ENCODE assay signal across 9 mouse cellular contexts in the genomic region with DNA sequence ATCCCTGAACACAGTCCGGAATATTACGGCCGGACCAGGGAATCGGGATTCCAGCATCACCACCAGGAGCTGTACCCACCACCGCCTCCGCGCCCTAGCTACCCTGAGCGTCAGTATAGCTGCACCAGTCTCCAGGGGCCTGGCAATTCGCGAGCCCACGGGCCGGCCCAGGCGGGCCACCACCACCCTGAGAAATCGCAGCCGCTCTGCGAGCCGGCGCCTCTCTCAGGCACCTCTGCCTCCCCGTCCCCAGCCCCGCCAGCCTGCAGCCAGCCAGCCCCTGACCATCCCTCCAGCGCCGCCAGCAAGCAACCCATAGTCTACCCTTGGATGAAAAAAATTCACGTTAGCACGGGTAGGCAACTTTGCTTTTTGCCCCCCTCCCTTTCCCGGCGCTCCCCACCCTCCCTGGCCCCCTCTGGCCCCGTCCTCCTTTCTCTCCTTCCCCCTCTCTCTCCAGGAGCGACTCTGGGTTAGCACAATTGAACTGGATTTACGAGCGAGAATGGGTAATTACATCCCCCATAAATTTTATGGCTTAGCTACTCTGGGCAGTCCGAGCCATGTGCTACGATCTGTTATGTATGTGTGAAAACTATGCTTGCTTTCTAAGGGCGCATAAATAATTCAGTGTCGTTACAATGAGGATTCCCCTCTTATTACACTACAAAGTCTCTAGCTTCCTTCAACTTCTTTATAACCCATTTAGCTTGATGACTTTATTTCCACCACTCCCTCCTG. TPM values are rescaled to one million over a fixed set of nuclear protein-coding genes. Genes with fewer than 3 reads are reported as not detected.
DNase-seq lines count a peak whose midpoint lies in the region; ATAC-seq and TF ChIP-seq lines count a peak whose summit lies in the region.
"Had no signal": no experiment of that assay in that cellular context is flagged by ENCODE, and none has a peak within 500 bp of the region (broad histone marks: within the 10 kb centered on the region; RNA-seq: fewer than 3 reads in every experiment).

No protein-coding gene starts in this region.

- peak overlapping the region; percentile 20 for H3K4me3 ChIP-seq in midbrain, embryonic 10.5 days
- no peak overlapping the region for H3K4me3 ChIP-seq in midbrain, embryonic 16.5 days (ENCODE audit: low read depth, low read length)
- H3K4me3 ChIP-seq in limb, embryonic 12.5 days (replicated peaks), result peak overlapping the region; percentile 38
- peak overlapping the region; percentile 67 for H3K4me3 ChIP-seq in stomach, postnatal 0 days (ENCODE audit: low read depth, low read length)

- H3K27me3 ChIP-seq in midbrain, embryonic 10.5 days (ENCODE audit: low read depth, poor library complexity, severe bottlenecking), result peaks cover 100% of the 10 kb centered on the region
- peaks cover 91% of the 10 kb centered on the region for H3K27me3 ChIP-seq in midbrain, embryonic 16.5 days (ENCODE audit: control insufficient read depth, insufficient read depth, low read depth, low read length)
- peaks cover 97% of the 10 kb centered on the region for H3K27me3 ChIP-seq in limb, embryonic 12.5 days
- H3K27me3 ChIP-seq in stomach, postnatal 0 days (ENCODE audit: control insufficient read depth, insufficient read depth, low read length), result no peaks in the 10 kb centered on the region

- intact Hi-C loops in left cerebral cortex, postnatal 36 days (cut with DNase I), result no loop called here

- no peak overlapping the region for H3K9ac ChIP-seq in midbrain, embryonic 16.5 days (ENCODE audit: low read depth, low read length)
- peak overlapping the region; percentile 51 for H3K9ac ChIP-seq in limb, embryonic 12.5 days (replicated peaks)
- peak overlapping the region; percentile 81 for H3K9ac ChIP-seq in stomach, postnatal 0 days (ENCODE audit: low read length)

- TF ChIP-seq CTCF in stomach, postnatal 0 days (IDR thresholded peaks at IDR 0.05; ENCODE audit: low read depth), result 0 out of 2 replicates have a peak, but pooled peaks have one; percentile 3

- no peak overlapping the region for H3K4me2 ChIP-seq in midbrain, embryonic 16.5 days (ENCODE audit: low read length)
- peak overlapping the region; percentile 58 for H3K4me2 ChIP-seq in limb, embryonic 12.5 days
- H3K4me2 ChIP-seq in stomach, postnatal 0 days (replicated peaks; ENCODE audit: low read depth), result peak overlapping the region; percentile 68

- no peaks in the 10 kb centered on the region for H3K36me3 ChIP-seq in midbrain, embryonic 10.5 days
- H3K36me3 ChIP-seq in midbrain, embryonic 16.5 days (ENCODE audit: control insufficient read depth, insufficient read depth, low read length), result no peaks in the 10 kb centered on the region
- no peaks in the 10 kb centered on the region for H3K36me3 ChIP-seq in limb, embryonic 12.5 days
- no peaks in the 10 kb centered on the region for H3K36me3 ChIP-seq in stomach, postnatal 0 days (ENCODE audit: control insufficient read depth, insufficient read depth, low read length)

- no peaks in the 10 kb centered on the region for H3K9me3 ChIP-seq in midbrain, embryonic 10.5 days (replicated peaks)
- H3K9me3 ChIP-seq in midbrain, embryonic 16.5 days (replicated peaks; ENCODE audit: control insufficient read depth, low read length, poor library complexity, severe bottlenecking), result no peaks in the 10 kb centered on the region
- H3K9me3 ChIP-seq in limb, embryonic 12.5 days, result no peaks in the 10 kb centered on the region
- no peaks in the 10 kb centered on the region for H3K9me3 ChIP-seq in stomach, postnatal 0 days (ENCODE audit: control insufficient read depth, low read length)

- peaks cover 8% of the 10 kb centered on the region; the same call in 1 of the 2 replicates for H3K4me1 ChIP-seq in midbrain, embryonic 10.5 days
- H3K4me1 ChIP-seq in midbrain, embryonic 16.5 days (ENCODE audit: control insufficient read depth, insufficient read depth, low read length), result no peaks in the 10 kb centered on the region
- peaks cover 39% of the 10 kb centered on the region for H3K4me1 ChIP-seq in limb, embryonic 12.5 days (replicated peaks)
- no peaks in the 10 kb centered on the region for H3K4me1 ChIP-seq in stomach, postnatal 0 days (replicated peaks; ENCODE audit: control insufficient read depth, insufficient read depth)

- under 1% methylated on average over 34 of the region's 34 CpGs for WGBS in midbrain, embryonic 10.5 days
- WGBS in midbrain, embryonic 16.5 days, result 1% methylated on average over 33 of the region's 34 CpGs
- WGBS in limb, embryonic 12.5 days, result 1% methylated on average over 34 of the region's 34 CpGs
- WGBS in stomach, postnatal 0 days, result under 1% methylated on average over 34 of the region's 34 CpGs

- no peak overlapping the region for H3K27ac ChIP-seq in midbrain, embryonic 10.5 days (replicated peaks)
- no peak overlapping the region for H3K27ac ChIP-seq in midbrain, embryonic 16.5 days (ENCODE audit: low read length)
- H3K27ac ChIP-seq in limb, embryonic 12.5 days, result peak overlapping the region; percentile 45; the same call in 1 of the 2 replicates
- H3K27ac ChIP-seq in stomach, postnatal 0 days (replicated peaks), result peak overlapping the region; percentile 85

- ATAC-seq in midbrain, embryonic 16.5 days, result no peak
- ATAC-seq in limb, embryonic 12.5 days (ENCODE audit: insufficient number of reproducible peaks, insufficient read depth, low FRiP score, low TSS enrichment, low read depth), result peak; percentile 65; the same call in 1 of the 2 replicates
- ATAC-seq in stomach, postnatal 0 days (ENCODE audit: low FRiP score, low TSS enrichment), result peak; percentile 60

- TF ChIP-seq EP300 in stomach, postnatal 0 days (optimal IDR thresholded peaks at IDR 0.05), result no peak

- DNase-seq in adrenal gland, adult 2 months, result peak; percentile 53
- no peak for DNase-seq in adrenal gland, adult 8-10 months
- DNase-seq in midbrain, embryonic 10.5 days (ENCODE audit: low spot score), result peak; percentile 62
- no peak for DNase-seq in stomach, postnatal 0 days (ENCODE audit: low spot score)
- no peak for DNase-seq in left cerebral cortex, postnatal 36 days (ENCODE audit: low spot score in 2 of 2)
- DNase-seq in thymus, adult 18-20 months, result no peak

RNA-seq across cellular contexts. Expression of gene Hoxc4, which starts 16.2 kb away (rescaled TPM):
- 10 to 100 TPM in 1 of 2 experiments, 1 to 10 TPM in 1; 5.1 to 12.4 TPM for total RNA-seq in adrenal gland, adult 2 months (2021)
- polyA plus RNA-seq in adrenal gland, adult 2 months (2012; rRNA removed), result 8.8 and 9.6 TPM in 2 replicates
- total RNA-seq in adrenal gland, adult 8-10 months (2022), result 10 to 100 TPM in 2 of 4 experiments, 1 to 10 TPM in 2; 5.0 to 17.9 (median 10.8) TPM
- not detected in 2 replicates for polyA plus RNA-seq in midbrain, embryonic 10.5 days (2016; fragmentation: Nextera tagmentation; extraction: Ambion mirVana)
- not detected in 2 replicates for polyA plus RNA-seq in midbrain, embryonic 16.5 days (2015; fragmentation: Nextera tagmentation; extraction: Ambion mirVana)
- polyA plus RNA-seq in limb, embryonic 12.5 days (2016; fragmentation: Nextera tagmentation; extraction: Ambion mirVana), result 3.8 and 6.7 TPM in 2 replicates
- polyA plus RNA-seq in stomach, postnatal 0 days (2015; fragmentation: Nextera tagmentation; extraction: Ambion mirVana), result 9.6 and 10.4 TPM in 2 replicates
- total RNA-seq in left cerebral cortex, postnatal 36 days (2021), result not detected

RNA-seq across cellular contexts. Expression of gene Hoxc6, which starts 36.9 kb away (rescaled TPM):
- total RNA-seq in adrenal gland, adult 2 months (2021), result 10 to 100 TPM; 52.2 to 60.3 TPM
- polyA plus RNA-seq in adrenal gland, adult 2 months (2012; rRNA removed), result 41.6 and 58.1 TPM in 2 replicates
- total RNA-seq in adrenal gland, adult 8-10 months (2022), result 10 to 100 TPM; 52.9 to 79.0 (median 59.6) TPM
- polyA plus RNA-seq in midbrain, embryonic 10.5 days (2016; fragmentation: Nextera tagmentation; extraction: Ambion mirVana), result not detected in 2 replicates
- not detected in 2 replicates for polyA plus RNA-seq in midbrain, embryonic 16.5 days (2015; fragmentation: Nextera tagmentation; extraction: Ambion mirVana)
- 3.9 and 4.4 TPM in 2 replicates for polyA plus RNA-seq in limb, embryonic 12.5 days (2016; fragmentation: Nextera tagmentation; extraction: Ambion mirVana)
- 3.3 and 4.9 TPM in 2 replicates for polyA plus RNA-seq in stomach, postnatal 0 days (2015; fragmentation: Nextera tagmentation; extraction: Ambion mirVana)
- total RNA-seq in left cerebral cortex, postnatal 36 days (2021), result not detected
- polyA plus RNA-seq: spleen, adult 2 months had no signal

RNA-seq across cellular contexts. Expression of gene Hoxc8, which starts 44.6 kb away (rescaled TPM):
- 10 to 100 TPM; 30.6 to 40.1 TPM for total RNA-seq in adrenal gland, adult 2 months (2021)
- polyA plus RNA-seq in adrenal gland, adult 2 months (2012; rRNA removed), result 13.4 and 17.9 TPM in 2 replicates
- total RNA-seq in adrenal gland, adult 8-10 months (2022), result 10 to 100 TPM; 30.1 to 35.8 (median 32.2) TPM
- not detected in 2 replicates for polyA plus RNA-seq in midbrain, embryonic 10.5 days (2016; fragmentation: Nextera tagmentation; extraction: Ambion mirVana)
- polyA plus RNA-seq in midbrain, embryonic 16.5 days (2015; fragmentation: Nextera tagmentation; extraction: Ambion mirVana), result not detected in 2 replicates
- 3.9 and 4.0 TPM in 2 replicates for polyA plus RNA-seq in limb, embryonic 12.5 days (2016; fragmentation: Nextera tagmentation; extraction: Ambion mirVana)
- 7.1 and 7.3 TPM in 2 replicates for polyA plus RNA-seq in stomach, postnatal 0 days (2015; fragmentation: Nextera tagmentation; extraction: Ambion mirVana)
- total RNA-seq in left cerebral cortex, postnatal 36 days (2021), result not detected
- polyA plus RNA-seq: spleen, adult 2 months had no signal

RNA-seq across cellular contexts. Expression of gene Hoxc9, which starts 58.7 kb away (rescaled TPM):
- total RNA-seq in adrenal gland, adult 2 months (2021), result 1 to 10 TPM in 1 of 2 experiments, under 1 TPM in 1; 0.49 to 1.8 TPM
- polyA plus RNA-seq in adrenal gland, adult 2 months (2012; rRNA removed), result 3.7 and 6.7 TPM in 2 replicates
- total RNA-seq in adrenal gland, adult 8-10 months (2022), result under 1 TPM; 0.52 to 0.99 (median 0.83) TPM
- not detected in 2 replicates for polyA plus RNA-seq in midbrain, embryonic 10.5 days (2016; fragmentation: Nextera tagmentation; extraction: Ambion mirVana)
- not detected in 2 replicates for polyA plus RNA-seq in midbrain, embryonic 16.5 days (2015; fragmentation: Nextera tagmentation; extraction: Ambion mirVana)
- polyA plus RNA-seq in limb, embryonic 12.5 days (2016; fragmentation: Nextera tagmentation; extraction: Ambion mirVana), result 3.6 TPM in 2 replicates
- not detected in 2 replicates for polyA plus RNA-seq in stomach, postnatal 0 days (2015; fragmentation: Nextera tagmentation; extraction: Ambion mirVana)
- total RNA-seq in left cerebral cortex, postnatal 36 days (2021), result not detected
- polyA plus RNA-seq: spleen, adult 2 months had no signal

Comparison
In these comparisons a context has a peak if more than half of its experiments do, and no peak if none do; other contexts are left out.
1. DNase-seq: peak in adrenal gland, adult 2 months (single experiment) and midbrain, embryonic 10.5 days (single experiment); none in adrenal gland, adult 8-10 months (single experiment), stomach, postnatal 0 days (single experiment), left cerebral cortex, postnatal 36 days (0 of 2) and thymus, adult 18-20 months (0 of 2).
2. H3K27ac ChIP-seq: peak in limb, embryonic 12.5 days (single experiment) and stomach, postnatal 0 days (single experiment); none in midbrain, embryonic 10.5 days (single experiment) and midbrain, embryonic 16.5 days (single experiment).